Mouse (Mus musculus): ENCODE data around the gene Gm20604.
A peak's percentile ranks its signal among the peaks of the same experiment; 100 is the strongest.

DNA sequence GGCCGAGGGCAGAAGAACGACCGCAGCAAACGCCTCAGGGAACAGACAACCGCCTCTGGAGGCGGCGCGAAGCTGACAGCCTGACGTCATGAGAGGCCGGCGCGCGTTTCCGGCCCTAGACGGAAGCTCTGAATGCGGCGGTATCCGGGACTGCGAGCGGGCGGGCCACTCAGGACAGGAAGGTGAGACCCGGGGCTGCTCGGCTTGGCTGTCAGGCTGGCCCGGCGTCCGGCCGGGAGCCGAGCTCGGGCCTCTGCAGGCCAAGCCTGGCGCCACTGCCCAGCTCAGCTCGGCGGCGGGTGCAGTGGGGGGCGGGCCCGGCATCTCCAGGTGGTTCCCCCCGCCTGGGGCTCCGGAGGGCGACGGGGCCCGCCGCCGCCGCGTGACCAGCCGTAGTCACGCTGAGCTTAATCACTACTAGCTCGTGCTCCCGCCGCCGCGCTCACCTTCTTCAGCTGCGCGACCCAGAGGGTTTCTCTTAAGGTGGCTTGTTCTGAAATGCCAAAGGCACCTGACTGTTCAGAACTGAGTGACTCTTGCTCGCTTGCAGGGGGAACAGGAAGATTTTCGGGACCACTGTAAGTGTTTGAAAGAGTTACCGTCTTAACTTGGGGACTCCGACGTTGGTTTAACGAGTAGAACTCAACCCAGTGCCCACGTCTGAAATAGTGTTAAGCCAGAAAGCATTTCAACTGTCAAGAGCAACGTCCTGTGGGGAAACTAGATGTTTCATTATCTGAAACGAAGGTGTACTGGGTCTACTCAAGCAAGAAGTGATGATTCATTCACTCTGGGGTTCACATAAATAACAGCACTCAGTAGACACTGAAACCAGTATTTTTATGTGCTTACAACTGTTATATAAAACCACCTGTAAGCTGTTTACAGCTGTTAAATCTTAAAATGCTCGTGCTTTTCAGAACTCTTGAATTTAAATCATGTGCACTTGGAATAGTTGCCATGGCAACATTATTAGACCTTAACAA is 14.6 kb downstream of the Gm20604 start, which contains the start of the genes Moap1 and Tmem251:
- TF ChIP-seq POLR2A (IDR thresholded peaks at IDR 0.05; ENCODE audit: low read depth, low read length) = peak; percentile 52
- TF ChIP-seq CTCF (conservative IDR thresholded peaks at IDR 0.05; ENCODE audit: insufficient read depth, insufficient read length, low read depth, low read length) = no peak

All from kidney, adult 2 months (tissue).